Mouse (Mus musculus): ENCODE measurements around the gene Gm17581.
"Not testable (repeated sequence)": the region's sequence is repeated elsewhere in the genome, so short reads cannot be mapped to it uniquely, and the experiment has no call there.

Gene Gm17581

GRCm38 (mm10) chr2:155735766-155736165 lies at the start of gene Gm17581:
TSS of gene Gm17581 (minus strand) at chr2:155735866.
- not testable (repeated sequence) for DNase-seq (ENCODE audit: low spot score)

- no peak for DNase-seq (ENCODE audit: low spot score)
Measured at GRCm38 (mm10) chr2:155784534-155784933, 48.9 kb upstream of the Gm17581 start.

- no peak for DNase-seq (ENCODE audit: low spot score)
Measured at GRCm38 (mm10) chr2:155779506-155779905, 43.8 kb upstream of the Gm17581 start.

- no peak for DNase-seq (ENCODE audit: low spot score)
Measured at GRCm38 (mm10) chr2:155779066-155779465, 43.4 kb upstream of the Gm17581 start.

GRCm38 (mm10) chr2:155778004-155778403 lies 42.3 kb upstream of the Gm17581 start:
- no peak for DNase-seq (ENCODE audit: low spot score)

GRCm38 (mm10) chr2:155777688-155777985 lies 42.0 kb upstream of the Gm17581 start:
- DNase-seq (ENCODE audit: low spot score): no peak

- DNase-seq (ENCODE audit: low spot score): no peak
Measured at GRCm38 (mm10) chr2:155776824-155777687, 41.4 kb upstream of the Gm17581 start.

GRCm38 (mm10) chr2:155775685-155776263 lies 40.1 kb upstream of the Gm17581 start:
- DNase-seq (ENCODE audit: low spot score): peak; percentile 63

GRCm38 (mm10) chr2:155774927-155775684 lies 39.4 kb upstream of the Gm17581 start, which contains the start of gene Mmp24:
TSS of gene Mmp24 (plus strand) at chr2:155775342.
- no peak for DNase-seq (ENCODE audit: low spot score)

GRCm38 (mm10) chr2:155774261-155774926 lies 38.7 kb upstream of the Gm17581 start:
- no peak for DNase-seq (ENCODE audit: low spot score)

GRCm38 (mm10) chr2:155773664-155774063 lies 38.0 kb upstream of the Gm17581 start:
- no peak for DNase-seq (ENCODE audit: low spot score)

- DNase-seq (ENCODE audit: low spot score): peak; percentile 67
Measured at GRCm38 (mm10) chr2:155764679-155765418, 29.2 kb upstream of the Gm17581 start.

GRCm38 (mm10) chr2:155756855-155757566 lies 21.3 kb upstream of the Gm17581 start:
- no peak for DNase-seq (ENCODE audit: low spot score)

- peak; percentile 34 for DNase-seq (ENCODE audit: low spot score)
Measured at GRCm38 (mm10) chr2:155755746-155756145, 20.1 kb upstream of the Gm17581 start.

GRCm38 (mm10) chr2:155751014-155751786 lies 15.5 kb upstream of the Gm17581 start, which contains the start of gene Procr:
TSS of gene Procr (plus strand) at chr2:155751117.
- peak; percentile 17 for DNase-seq (ENCODE audit: low spot score)

- DNase-seq (ENCODE audit: low spot score): no peak
Measured at GRCm38 (mm10) chr2:155749394-155749793, 13.7 kb upstream of the Gm17581 start.

- DNase-seq (ENCODE audit: low spot score): no peak
Measured at GRCm38 (mm10) chr2:155745487-155745886, 9.8 kb upstream of the Gm17581 start.

- DNase-seq (ENCODE audit: low spot score): no peak
Measured at GRCm38 (mm10) chr2:155743351-155743750, 7.7 kb upstream of the Gm17581 start.

GRCm38 (mm10) chr2:155742931-155743337 lies 7.3 kb upstream of the Gm17581 start:
- DNase-seq (ENCODE audit: low spot score): peak; percentile 36

- DNase-seq (ENCODE audit: low spot score): no peak
Measured at GRCm38 (mm10) chr2:155742211-155742610, 6.5 kb upstream of the Gm17581 start.

All from ovary, postnatal 14 days (tissue).